Mouse (Mus musculus) limb, embryonic 14.5 days (tissue): ENCODE results near the gene Usp50. TPM values are rescaled to one million over a fixed set of nuclear protein-coding genes. Genes with fewer than 3 reads are reported as not detected.

Source experiments
- ATAC-seq: fragments of 200-750 bp; cut with Nextera tagmentation; 2 replicates; pipeline ENCODE4 v1.8.0; 2017; ENCODE audit warnings: low read depth, moderate number of reproducible peaks, moderate TSS enrichment; ENCODE audit not compliant: low FRiP score
- DNase-seq: peaks from one replicate; pipeline ENCODE4 v3.0.0-alpha.2; 2015; ENCODE audit warnings: low spot score
- H3K27ac ChIP-seq: fragments of 300-500 bp; sonication (generic); replicated peaks from 2 replicates; pipeline ENCODE4 v1.5.1; 2014; ENCODE audit warnings: low read depth, mild to moderate bottlenecking, low read length, moderate library complexity, mixed read lengths
- H3K27me3 ChIP-seq: fragments of 300-500 bp; sonication (generic); 2 replicates; pipeline ENCODE4 v1.6.1; 2014; ENCODE audit warnings: low read length, mixed read lengths; ENCODE audit not compliant: control insufficient read depth, insufficient read depth
- H3K36me3 ChIP-seq: fragments of 300-500 bp; sonication (generic); 2 replicates; pipeline ENCODE4 v1.6.1; 2014; ENCODE audit warnings: mild to moderate bottlenecking, low read length, moderate library complexity, mixed read lengths; ENCODE audit not compliant: control insufficient read depth, insufficient read depth
- H3K4me1 ChIP-seq: fragments of 300-500 bp; sonication (generic); 2 replicates; pipeline ENCODE4 v1.6.1; 2014; ENCODE audit warnings: antibody characterized with exemption, low read length, mixed read lengths; ENCODE audit not compliant: control insufficient read depth, insufficient read depth
- H3K4me2 ChIP-seq: fragments of 300-500 bp; sonication (generic); replicated peaks from 2 replicates; pipeline ENCODE4 v1.6.1; 2014; ENCODE audit warnings: low read depth, mild to moderate bottlenecking, low read length, moderate library complexity; ENCODE audit not compliant: severe bottlenecking
- H3K4me3 ChIP-seq: fragments of 300-500 bp; sonication (generic); replicated peaks from 2 replicates; pipeline ENCODE4 v1.5.1; 2014; ENCODE audit warnings: low read length
- H3K9ac ChIP-seq: fragments of 300-500 bp; sonication (generic); 2 replicates; pipeline ENCODE4 v1.6.1; 2014; ENCODE audit warnings: mild to moderate bottlenecking, low read depth, low read length, moderate library complexity; ENCODE audit not compliant: severe bottlenecking
- H3K9me3 ChIP-seq: fragments of 300-500 bp; sonication (generic); 2 replicates; pipeline ENCODE4 v1.6.1; 2016; ENCODE audit warnings: low read length; ENCODE audit not compliant: control insufficient read depth
- POLR2A ChIP-seq: fragments of 200-500 bp; IDR thresholded peaks from 2 replicates; pipeline ENCODE4 v1.8.0; 2012; ENCODE audit warnings: inconsistent platforms, mild to moderate bottlenecking, moderate library complexity, borderline replicate concordance; ENCODE audit not compliant: insufficient read depth, insufficient read length; ENCODE audit errors: extremely low read depth
- WGBS: fragments of 180-500 bp; shearing (Covaris S2); extraction: QIAGEN DNeasy Blood & Tissue Kit; methylation state at CpG from one replicate; pipeline ENCODE4 v1.1.7; 2014; 5-methylcytosine and 5-hydroxymethylcytosine counted together
- polyA plus RNA-seq, 2 experiments: library from polyadenylated mRNA; depleted of rRNA in 1 of 2; stranded (reverse) in 1 of 2; unstranded in 1 of 2; fragments of >200 nt; fragmentation: Nextera tagmentation in 1 of 2; extraction: Ambion mirVana in 1 of 2; gene quantifications; 2 replicates each; pipeline versions ENCODE4 v1.2.1 to v1.2.3; 2012 to 2014

Gene Usp50
- polyA plus RNA-seq, 2 experiments: 1.2 to 3.0 TPM

DNA sequence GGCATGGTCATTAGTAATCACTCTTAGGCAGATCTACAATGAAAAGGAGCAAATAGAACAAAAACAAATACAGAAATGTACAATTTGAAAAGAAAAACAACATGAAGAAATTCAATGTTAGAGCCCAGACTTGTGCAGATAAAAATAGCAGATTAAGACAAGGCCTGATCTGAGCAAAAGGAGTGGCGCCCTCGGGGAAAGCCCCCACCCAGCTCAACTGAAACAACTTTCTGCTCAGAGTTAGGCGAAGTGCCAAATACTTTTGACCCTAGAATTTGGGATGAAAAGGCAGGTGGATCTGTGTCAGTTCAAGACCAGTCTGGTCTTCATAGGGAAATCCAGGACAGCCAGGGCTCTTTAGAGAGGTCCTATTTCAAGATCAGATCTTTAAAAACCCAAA lies 117.3 kb downstream of the Usp50 start:
- Histone ChIP-seq H3K4me3 (no peak overlapping the region), H3K4me2 (no peak overlapping the region), H3K36me3 (no peaks in the 10 kb centered on the region), H3K9me3 (no peaks in the 10 kb centered on the region), H3K27me3 (no peaks in the 10 kb centered on the region), H3K27ac (no peak overlapping the region), H3K4me1 (no peaks in the 10 kb centered on the region), H3K9ac (no peak overlapping the region)
- TF ChIP-seq POLR2A: no peak
- WGBS: 86% methylated on average over 3 of the region's 3 CpGs
- DNase-seq (no peak), ATAC-seq (no peak)

DNA sequence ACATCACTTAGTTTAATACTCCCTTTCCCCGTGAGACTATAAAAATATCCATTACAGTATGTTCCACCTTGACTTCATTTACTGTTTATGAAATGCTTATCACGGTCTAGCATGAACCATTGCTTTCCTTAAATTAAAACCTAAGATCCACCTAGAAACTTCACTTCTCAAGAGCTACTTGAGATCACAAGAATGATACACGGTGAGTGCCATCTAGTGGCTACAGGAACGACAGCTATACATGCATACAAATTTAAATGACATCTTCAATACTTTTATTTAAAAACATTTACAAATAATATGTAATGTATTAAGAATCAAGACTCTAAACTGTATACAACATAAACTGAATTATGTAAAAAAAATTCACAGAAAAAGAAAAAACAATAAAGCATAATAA lies 119.8 kb downstream of the Usp50 start:
- TF ChIP-seq POLR2A: no peak
- no peak overlapping the region for H3K27ac ChIP-seq
- ATAC-seq: peak; percentile 34; the same call in 1 of the 2 replicates
- peak; percentile 44 for DNase-seq
- no peaks in the 10 kb centered on the region for H3K9me3 ChIP-seq
- no peaks in the 10 kb centered on the region for H3K27me3 ChIP-seq
- 0 out of 2 replicates have a peak, but pooled peaks cover 5% of the 10 kb centered on the region for H3K36me3 ChIP-seq
- H3K4me1 ChIP-seq: no peaks in the 10 kb centered on the region
- no peak overlapping the region for H3K4me3 ChIP-seq
- no peak overlapping the region for H3K9ac ChIP-seq
- H3K4me2 ChIP-seq: no peak overlapping the region
- WGBS: 52% methylated on average over 4 of the region's 4 CpGs

Other genes starting within 250 kb of the Usp50 start
- gene Slc27a2, start 231.1 kb downstream of the Usp50 start, polyA plus RNA-seq (2012; rRNA removed): 0.58 and 0.94 TPM in 2 replicates
- gene Slc27a2, start 231.1 kb downstream of the Usp50 start, polyA plus RNA-seq (2014; fragmentation: Nextera tagmentation; extraction: Ambion mirVana): 0.29 and 0.51 TPM in 2 replicates
- 19.3 and 20.8 TPM in 2 replicates for gene Hdc, start 164.2 kb downstream of the Usp50 start, polyA plus RNA-seq (2012; rRNA removed)
- gene Hdc, start 164.2 kb downstream of the Usp50 start, polyA plus RNA-seq (2014; fragmentation: Nextera tagmentation; extraction: Ambion mirVana): 30.5 and 40.6 TPM in 2 replicates
- 44.6 and 45.3 TPM in 2 replicates for gene Gabpb1, start 107.1 kb downstream of the Usp50 start, polyA plus RNA-seq (2012; rRNA removed)
- gene Gabpb1, start 107.1 kb downstream of the Usp50 start, polyA plus RNA-seq (2014; fragmentation: Nextera tagmentation; extraction: Ambion mirVana): 48.0 and 59.5 TPM in 2 replicates
- gene Usp8, start 76.1 kb downstream of the Usp50 start, polyA plus RNA-seq (2012; rRNA removed): 33.4 and 37.0 TPM in 2 replicates
- gene Usp8, start 76.1 kb downstream of the Usp50 start, polyA plus RNA-seq (2014; fragmentation: Nextera tagmentation; extraction: Ambion mirVana): 39.0 and 43.1 TPM in 2 replicates
- gene Trpm7, start 92.8 kb upstream of the Usp50 start, polyA plus RNA-seq (2012; rRNA removed): 41.8 and 44.3 TPM in 2 replicates
- gene Trpm7, start 92.8 kb upstream of the Usp50 start, polyA plus RNA-seq (2014; fragmentation: Nextera tagmentation; extraction: Ambion mirVana): 43.6 and 49.7 TPM in 2 replicates
- 35.9 and 42.1 TPM in 2 replicates for gene Sppl2a, start 149.8 kb upstream of the Usp50 start, polyA plus RNA-seq (2012; rRNA removed)
- 63.3 and 65.4 TPM in 2 replicates for gene Sppl2a, start 149.8 kb upstream of the Usp50 start, polyA plus RNA-seq (2014; fragmentation: Nextera tagmentation; extraction: Ambion mirVana)
- 10.6 and 12.1 TPM in 2 replicates for gene Ap4e1, start 225.2 kb upstream of the Usp50 start, polyA plus RNA-seq (2012; rRNA removed)
- 8.9 and 9.5 TPM in 2 replicates for gene Ap4e1, start 225.2 kb upstream of the Usp50 start, polyA plus RNA-seq (2014; fragmentation: Nextera tagmentation; extraction: Ambion mirVana)